Mouse (Mus musculus) lung, postnatal 0 days (tissue): ENCODE results near the gene Taf9.

Source experiments
- CTCF ChIP-seq: IDR thresholded peaks from 2 replicates; pipeline ENCODE4 v1.5.1; 2016; ENCODE audit warnings: antibody characterized with exemption, mild to moderate bottlenecking
- EP300 ChIP-seq: IDR thresholded peaks from 2 replicates; pipeline ENCODE4 v1.6.1; 2016; ENCODE audit warnings: antibody characterized with exemption, mild to moderate bottlenecking, control low read depth

DNA sequence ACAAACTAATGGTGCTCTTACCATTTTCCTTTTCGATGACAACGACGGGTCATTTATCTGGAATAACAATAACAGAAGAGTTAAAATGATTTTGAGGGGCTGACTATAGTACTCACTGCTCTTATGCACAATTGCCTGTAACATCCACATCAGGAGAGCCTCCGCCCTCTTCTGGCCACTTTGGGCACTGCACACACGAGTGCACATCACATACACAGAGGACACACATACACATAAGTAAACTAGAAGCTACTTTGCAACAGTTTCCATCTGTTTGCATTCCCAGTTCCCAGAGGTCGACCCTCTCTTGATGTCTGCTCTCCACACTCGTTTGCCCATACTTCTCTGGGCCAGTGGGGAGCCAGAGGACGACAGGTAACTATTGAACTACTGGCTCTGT, 43.6 kb upstream of the Taf9 start:
- peak; percentile 43 for TF ChIP-seq CTCF
- no peak for TF ChIP-seq EP300
